21 mouse cellular contexts compared by ENCODE assay signal in genomic region chr5:49329023-49329422, GRCm38 (mm10).
DNase-seq lines count a peak whose midpoint lies in the region; ATAC-seq and TF ChIP-seq lines count a peak whose summit lies in the region.
"Had no signal": no experiment of that assay in that cellular context is flagged by ENCODE, and none has a peak within 500 bp of the region (broad histone marks: within the 10 kb centered on the region; RNA-seq: fewer than 3 reads in every experiment).

No protein-coding gene starts in this region.

- no peaks in the 10 kb centered on the region for H3K4me1 ChIP-seq in kidney, adult 2 months (ENCODE audit: control insufficient read depth, insufficient read depth, low read length)
- no peaks in the 10 kb centered on the region for H3K4me1 ChIP-seq in kidney, embryonic 14.5 days (ENCODE audit: control insufficient read depth, insufficient read depth, low read length)
- no peaks in the 10 kb centered on the region for H3K4me1 ChIP-seq in liver, embryonic 11.5 days (replicated peaks; ENCODE audit: control insufficient read depth, insufficient read depth, low read length)
- H3K4me1 ChIP-seq in liver, embryonic 12.5 days: no peaks in the 10 kb centered on the region
- no peaks in the 10 kb centered on the region for H3K4me1 ChIP-seq in liver, embryonic 13.5 days (replicated peaks)
- no peaks in the 10 kb centered on the region; the same call in 1 of the 2 replicates for H3K4me1 ChIP-seq in liver, postnatal 0 days (ENCODE audit: insufficient read depth)
- H3K4me1 ChIP-seq in forebrain, embryonic 10.5 days: 0 out of 2 replicates have a peak, but pooled peaks cover 3% of the 10 kb centered on the region
- H3K4me1 ChIP-seq: embryonic facial prominence, embryonic 10.5 days; heart, embryonic 13.5 days had no signal

- no peak for TF ChIP-seq POLR2A in kidney, adult 2 months (IDR thresholded peaks at IDR 0.05; ENCODE audit: low read depth, low read length)

- no peaks in the 10 kb centered on the region for H3K27me3 ChIP-seq in kidney, adult 2 months (replicated peaks; ENCODE audit: control insufficient read depth, insufficient read depth, low read length)
- no peaks in the 10 kb centered on the region for H3K27me3 ChIP-seq in kidney, embryonic 14.5 days (ENCODE audit: control insufficient read depth, insufficient read depth, low read length)
- no peaks in the 10 kb centered on the region for H3K27me3 ChIP-seq in liver, embryonic 11.5 days (replicated peaks; ENCODE audit: control insufficient read depth, insufficient read depth, low read length)
- H3K27me3 ChIP-seq in liver, embryonic 12.5 days (replicated peaks): no peaks in the 10 kb centered on the region
- H3K27me3 ChIP-seq in liver, embryonic 13.5 days: no peaks in the 10 kb centered on the region
- no peaks in the 10 kb centered on the region for H3K27me3 ChIP-seq in liver, postnatal 0 days (ENCODE audit: insufficient read depth, low read length)
- H3K27me3 ChIP-seq in forebrain, embryonic 10.5 days (ENCODE audit: poor library complexity, severe bottlenecking): no peaks in the 10 kb centered on the region
- H3K27me3 ChIP-seq: heart, embryonic 13.5 days had no signal

- peak; percentile 13 for DNase-seq in kidney, adult 2 months
- no peak for DNase-seq in liver, embryonic 11.5 days (ENCODE audit: low spot score)
- no peak for DNase-seq in liver, embryonic 13.5 days
- no peak for DNase-seq in liver, postnatal 0 days
- DNase-seq in yolk sac, embryonic 10.5 days (ENCODE audit: low spot score): no peak
- no peak for DNase-seq in forebrain, embryonic 10.5 days (ENCODE audit: extremely low spot score, low spot score)
- DNase-seq: adrenal gland, adult 8-10 months; adrenal gland, postnatal 36 days; B cell, adult 2 months; cerebellum, adult 2 months; cerebellum, postnatal 10 days; gastrocnemius, adult 2 months; gastrocnemius, postnatal 25 days; heart, postnatal 36 days had no signal

- no peak for TF ChIP-seq CTCF in kidney, adult 2 months (conservative IDR thresholded peaks at IDR 0.05; ENCODE audit: insufficient read depth, insufficient read length, low read depth, low read length)
- no peak for TF ChIP-seq CTCF in liver, postnatal 0 days (IDR thresholded peaks at IDR 0.05; ENCODE audit: low read depth)

- H3K4me3 ChIP-seq in kidney, adult 2 months (ENCODE audit: insufficient read depth, low read depth, low read length): no peak overlapping the region
- no peak overlapping the region for H3K4me3 ChIP-seq in kidney, embryonic 14.5 days (ENCODE audit: low read length)
- no peak overlapping the region for H3K4me3 ChIP-seq in liver, embryonic 11.5 days (ENCODE audit: low read depth, low read length)
- H3K4me3 ChIP-seq in liver, embryonic 12.5 days: no peak overlapping the region
- H3K4me3 ChIP-seq in liver, embryonic 13.5 days (replicated peaks): no peak overlapping the region
- H3K4me3 ChIP-seq in liver, postnatal 0 days (ENCODE audit: low read depth, low read length): no peak overlapping the region
- no peak overlapping the region for H3K4me3 ChIP-seq in forebrain, embryonic 10.5 days
- H3K4me3 ChIP-seq: embryonic facial prominence, embryonic 10.5 days; gastrocnemius, adult 2 months; heart, embryonic 13.5 days had no signal

- H3K9ac ChIP-seq in kidney, embryonic 14.5 days (ENCODE audit: low read depth, low read length): no peak overlapping the region
- H3K9ac ChIP-seq in liver, embryonic 11.5 days (ENCODE audit: low read depth, low read length): no peak overlapping the region
- H3K9ac ChIP-seq in liver, embryonic 12.5 days: no peak overlapping the region
- no peak overlapping the region for H3K9ac ChIP-seq in liver, embryonic 13.5 days
- H3K9ac ChIP-seq in liver, postnatal 0 days (replicated peaks): no peak overlapping the region
- H3K9ac ChIP-seq: heart, embryonic 13.5 days had no signal

- 37% methylated on average over 1 of the region's 1 CpGs for WGBS in kidney, adult 2 months
- 80% methylated on average over 1 of the region's 1 CpGs for WGBS in kidney, embryonic 14.5 days
- 76% methylated on average over 1 of the region's 1 CpGs for WGBS in liver, embryonic 11.5 days
- WGBS in liver, embryonic 12.5 days (ENCODE audit: insufficient replicate concordance): 62% methylated on average over 1 of the region's 1 CpGs
- WGBS in liver, embryonic 13.5 days (ENCODE audit: insufficient replicate concordance): 65% methylated on average over 1 of the region's 1 CpGs
- 58% methylated on average over 1 of the region's 1 CpGs for WGBS in liver, postnatal 0 days (ENCODE audit: insufficient replicate concordance)
- WGBS in forebrain, embryonic 10.5 days: 100% methylated on average over 1 of the region's 1 CpGs

- H3K27ac ChIP-seq in kidney, adult 2 months (ENCODE audit: insufficient read depth, low read depth, low read length): no peak overlapping the region
- no peak overlapping the region for H3K27ac ChIP-seq in kidney, embryonic 14.5 days (ENCODE audit: low read depth, low read length)
- no peak overlapping the region for H3K27ac ChIP-seq in liver, embryonic 11.5 days (ENCODE audit: low read depth, low read length)
- H3K27ac ChIP-seq in liver, embryonic 12.5 days: no peak overlapping the region
- H3K27ac ChIP-seq in liver, embryonic 13.5 days: no peak overlapping the region
- H3K27ac ChIP-seq in liver, postnatal 0 days (ENCODE audit: low read depth): no peak overlapping the region
- H3K27ac ChIP-seq in forebrain, embryonic 10.5 days: no peak overlapping the region
- H3K27ac ChIP-seq: embryonic facial prominence, embryonic 10.5 days; gastrocnemius, adult 2 months; heart, embryonic 13.5 days had no signal

- no peak overlapping the region for H3K4me2 ChIP-seq in kidney, embryonic 14.5 days (replicated peaks; ENCODE audit: low read depth, low read length)
- no peak overlapping the region for H3K4me2 ChIP-seq in liver, embryonic 11.5 days
- H3K4me2 ChIP-seq in liver, embryonic 12.5 days: no peak overlapping the region
- no peak overlapping the region for H3K4me2 ChIP-seq in liver, embryonic 13.5 days
- 0 out of 2 replicates have a peak overlapping the region, but pooled peaks have one; percentile 9 for H3K4me2 ChIP-seq in liver, postnatal 0 days (ENCODE audit: low read depth, low read length)
- H3K4me2 ChIP-seq: heart, embryonic 13.5 days had no signal

- TF ChIP-seq EP300 in liver, postnatal 0 days (IDR thresholded peaks at IDR 0.05; ENCODE audit: low read depth): no peak

- ATAC-seq in kidney, embryonic 14.5 days (ENCODE audit: low FRiP score, low TSS enrichment): no peak
- peak; percentile 51 for ATAC-seq in liver, embryonic 11.5 days (replicated peaks; ENCODE audit: low FRiP score)
- ATAC-seq in liver, embryonic 12.5 days: no peak
- ATAC-seq in liver, embryonic 13.5 days (ENCODE audit: low read depth): peak; percentile 60
- ATAC-seq in liver, postnatal 0 days: peak; percentile 91
- ATAC-seq: CD4-positive, CD25-positive, alpha-beta regulatory T cell, adult 4 months; forebrain, embryonic 14.5 days had no signal

- no peaks in the 10 kb centered on the region for H3K36me3 ChIP-seq in kidney, adult 2 months (ENCODE audit: control insufficient read depth, insufficient read depth, low read length)
- no peaks in the 10 kb centered on the region for H3K36me3 ChIP-seq in kidney, embryonic 14.5 days (ENCODE audit: control insufficient read depth, insufficient read depth, low read length)
- no peaks in the 10 kb centered on the region for H3K36me3 ChIP-seq in liver, embryonic 11.5 days (ENCODE audit: control insufficient read depth, insufficient read depth, low read length)
- H3K36me3 ChIP-seq in liver, embryonic 12.5 days: no peaks in the 10 kb centered on the region
- no peaks in the 10 kb centered on the region for H3K36me3 ChIP-seq in liver, embryonic 13.5 days
- no peaks in the 10 kb centered on the region for H3K36me3 ChIP-seq in liver, postnatal 0 days (replicated peaks; ENCODE audit: insufficient read depth, low read length)
- H3K36me3 ChIP-seq in forebrain, embryonic 10.5 days (replicated peaks): no peaks in the 10 kb centered on the region
- H3K36me3 ChIP-seq: embryonic facial prominence, embryonic 10.5 days; G1E; heart, embryonic 13.5 days had no signal

- no peaks in the 10 kb centered on the region for H3K9me3 ChIP-seq in kidney, embryonic 14.5 days (ENCODE audit: control insufficient read depth, low read length)
- no peaks in the 10 kb centered on the region for H3K9me3 ChIP-seq in liver, embryonic 11.5 days (ENCODE audit: control insufficient read depth, low read length)
- H3K9me3 ChIP-seq in liver, embryonic 12.5 days (replicated peaks): no peaks in the 10 kb centered on the region
- H3K9me3 ChIP-seq in liver, embryonic 13.5 days (replicated peaks): no peaks in the 10 kb centered on the region
- H3K9me3 ChIP-seq in liver, postnatal 0 days (ENCODE audit: low read length): no peaks in the 10 kb centered on the region
- no peaks in the 10 kb centered on the region for H3K9me3 ChIP-seq in forebrain, embryonic 10.5 days
- H3K9me3 ChIP-seq: embryonic facial prominence, embryonic 10.5 days; G1E; heart, embryonic 13.5 days had no signal

Comparison
In these comparisons a context has a peak if more than half of its experiments do, and no peak if none do; other contexts are left out.
1. ATAC-seq: peak in liver, embryonic 11.5 days (single experiment), liver, embryonic 13.5 days (single experiment) and liver, postnatal 0 days (single experiment); none in kidney, embryonic 14.5 days (single experiment) and liver, embryonic 12.5 days (single experiment).